9 mouse cellular contexts compared by ENCODE assay signal in genomic region chr12:16618512-16619274, GRCm38 (mm10). TPM values are rescaled to one million over a fixed set of nuclear protein-coding genes. Genes with fewer than 3 reads are reported as not detected.
DNase-seq lines count a peak whose midpoint lies in the region; ATAC-seq lines count a peak whose summit lies in the region.
"Had no signal": no experiment of that assay in that cellular context is flagged by ENCODE, and none has a peak within 500 bp of the region (broad histone marks: within the 10 kb centered on the region; RNA-seq: fewer than 3 reads in every experiment).

No protein-coding gene starts in this region.

- no peaks in the 10 kb centered on the region for H3K27me3 ChIP-seq in intestine, embryonic 16.5 days (replicated peaks; ENCODE audit: control insufficient read depth, insufficient read depth, low read length)

- no peak overlapping the region for H3K4me2 ChIP-seq in intestine, embryonic 16.5 days (ENCODE audit: low read depth, low read length)

- no peak overlapping the region for H3K9ac ChIP-seq in intestine, embryonic 16.5 days (ENCODE audit: low read depth, low read length)

- ATAC-seq in intestine, embryonic 16.5 days = peak; percentile 92
- ATAC-seq in CD4-positive, CD25-positive, alpha-beta regulatory T cell, adult 4 months = no peak

- WGBS in intestine, embryonic 16.5 days = 19% methylated on average over 12 of the region's 12 CpGs

- peak; percentile 86 to 92 for DNase-seq in adrenal gland, adult (ENCODE audit: inconsistent age in 2 of 2, low spot score in 1 of 2)
- peak; percentile 71 for DNase-seq in embryo, embryonic 11 days
- DNase-seq in gastrocnemius, postnatal 25 days = peak; percentile 91
- peak; percentile 27 to 73 for DNase-seq in left cerebral cortex, adult 8-10 months (ENCODE audit: low spot score in 2 of 2)
- peak; percentile 92 for DNase-seq in lung, postnatal 25 days (ENCODE audit: low spot score)
- peak; percentile 39 for DNase-seq in right cerebral cortex, postnatal 25 days

- no peaks in the 10 kb centered on the region for H3K36me3 ChIP-seq in intestine, embryonic 16.5 days (ENCODE audit: control insufficient read depth, insufficient read depth, low read length)

- no peak overlapping the region for H3K4me3 ChIP-seq in intestine, embryonic 16.5 days (ENCODE audit: low read length)

- H3K9me3 ChIP-seq in intestine, embryonic 16.5 days (ENCODE audit: control insufficient read depth, low read length) = no peaks in the 10 kb centered on the region

- H3K4me1 ChIP-seq in intestine, embryonic 16.5 days (ENCODE audit: control insufficient read depth, insufficient read depth, low read length) = peaks cover 13% of the 10 kb centered on the region; the same call in 1 of the 2 replicates

- H3K27ac ChIP-seq in intestine, embryonic 16.5 days (ENCODE audit: low read length) = no peak overlapping the region

RNA-seq across cellular contexts. Expression of gene Lpin1, which starts 7.9 kb away (rescaled TPM):
- 100 to 1,000 TPM; 174 to 193 TPM for total RNA-seq in gastrocnemius, postnatal 25 days (2021)
- 8.5 and 9.6 TPM in 2 replicates for polyA plus RNA-seq in intestine, embryonic 16.5 days (2015; fragmentation: Nextera tagmentation; extraction: Ambion mirVana)
- total RNA-seq in left cerebral cortex, adult 8-10 months (2022) = 10 to 100 TPM; 26.7 to 30.0 (median 27.1) TPM
- polyA plus RNA-seq in CD4-positive, CD25-positive, alpha-beta regulatory T cell, adult 4 months (2017; shearing (Covaris generic)) = 10 to 100 TPM; 20.0 to 31.1 TPM

RNA-seq across cellular contexts. Expression of gene Ntsr2, which starts 34.5 kb away (rescaled TPM):
- 1 to 10 TPM; 2.3 to 3.2 TPM for total RNA-seq in gastrocnemius, postnatal 25 days (2021)
- polyA plus RNA-seq in intestine, embryonic 16.5 days (2015; fragmentation: Nextera tagmentation; extraction: Ambion mirVana) = not detected in 2 replicates
- total RNA-seq in left cerebral cortex, adult 8-10 months (2022) = 100 to 1,000 TPM; 131 to 169 (median 152) TPM
- not detected for polyA plus RNA-seq in CD4-positive, CD25-positive, alpha-beta regulatory T cell, adult 4 months (2017; shearing (Covaris generic))
- total RNA-seq: ES-E14 had no signal

Comparison
In these comparisons a context has a peak if more than half of its experiments do, and no peak if none do; other contexts are left out.
1. DNase-seq: peak in every context shown above with its lines; median percentile 92 in lung, postnatal 25 days; 91 in gastrocnemius, postnatal 25 days; 89 in adrenal gland, adult; 71 in embryo, embryonic 11 days; 50 in left cerebral cortex, adult 8-10 months; 39 in right cerebral cortex, postnatal 25 days.
2. RNA of gene Lpin1, which starts 7.9 kb away (total RNA-seq): 174 to 193 TPM in gastrocnemius, postnatal 25 days; 26.7 to 30.0 TPM in left cerebral cortex, adult 8-10 months; every median in the first group is over 4 times any median in the second.
3. RNA of gene Ntsr2, which starts 34.5 kb away (total RNA-seq): 131 to 169 TPM in left cerebral cortex, adult 8-10 months; 2.3 to 3.2 TPM in gastrocnemius, postnatal 25 days; every median in the first group is over 10 times any median in the second.